Mouse (Mus musculus): ENCODE measurements at regions not wholly inside any gene's neighbourhood (a gene's known extent, or its start where the extent isn't known, plus 50 kb on each side); places are given as distances from the start of the nearest gene placed in this dataset.

- DNase-seq: no peak
These were observed 246.8 kb downstream of the Grpr start for GRCm38 (mm10) chrX:163302697-163303096.

DNA sequence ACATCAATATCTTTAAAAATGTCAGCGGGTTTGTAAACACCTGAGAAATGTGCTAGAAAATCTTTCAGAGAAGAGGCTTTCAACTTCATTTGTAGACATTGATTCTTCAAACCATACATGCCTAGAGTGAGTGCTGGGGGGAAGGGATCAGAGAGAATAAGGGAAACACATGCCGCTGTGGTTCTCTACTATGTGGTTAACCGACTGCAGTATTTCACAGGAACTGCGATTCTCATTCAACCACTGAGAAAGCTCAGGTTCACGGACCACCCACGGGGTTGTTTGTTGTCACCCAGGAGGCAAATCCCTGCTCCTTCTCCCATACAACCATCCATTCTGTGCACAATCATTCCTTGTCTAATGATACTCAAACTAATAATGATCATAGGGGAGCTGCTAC, 248.4 kb downstream of the Grpr start:
- DNase-seq: no peak

- DNase-seq: no peak
These were observed 252.4 kb downstream of the Grpr start for GRCm38 (mm10) chrX:163296956-163297628.

DNA sequence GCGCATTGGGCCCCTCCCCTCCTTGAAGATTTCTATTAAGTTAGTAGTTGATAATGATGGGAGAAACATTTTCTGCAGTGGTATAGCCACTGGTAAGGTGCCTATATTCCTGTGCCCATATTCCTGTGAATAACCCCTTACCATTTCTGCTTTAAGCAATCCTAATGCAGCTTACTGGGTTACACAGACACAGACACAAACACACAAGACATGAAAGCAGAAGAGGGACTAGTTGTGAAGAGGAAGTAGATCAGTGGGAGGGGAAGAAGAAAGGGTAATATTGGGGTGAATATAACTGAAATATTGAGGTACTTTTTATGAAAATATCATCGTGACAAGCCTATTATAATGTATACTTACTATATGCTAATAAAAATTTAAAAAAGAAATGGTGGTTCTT, 288.2 kb downstream of the Grpr start:
- DNase-seq: no peak

- DNase-seq: no peak
These were observed 288.6 kb upstream of the S100g start for GRCm38 (mm10) chrX:163253048-163253447.

DNA sequence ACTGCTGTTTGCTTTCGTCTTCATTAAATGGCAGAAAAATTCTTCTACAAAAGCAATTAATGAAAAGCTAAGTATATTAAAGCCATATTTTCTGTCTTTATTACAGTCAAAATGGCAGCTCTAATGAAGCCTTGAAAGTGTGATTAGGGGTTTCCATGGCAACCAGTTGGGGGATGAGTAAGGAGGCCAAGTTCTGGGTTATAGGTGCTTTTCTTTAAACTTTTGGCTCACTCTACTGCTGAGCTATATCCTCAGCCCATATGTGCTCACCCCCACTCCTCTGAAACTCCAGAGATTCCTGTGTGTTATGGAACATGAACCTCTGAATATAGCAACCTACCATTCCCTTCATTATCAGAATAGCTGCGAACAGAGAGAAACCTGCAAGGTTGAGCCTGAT, 240.9 kb upstream of the S100g start:
- no peak for DNase-seq

DNA sequence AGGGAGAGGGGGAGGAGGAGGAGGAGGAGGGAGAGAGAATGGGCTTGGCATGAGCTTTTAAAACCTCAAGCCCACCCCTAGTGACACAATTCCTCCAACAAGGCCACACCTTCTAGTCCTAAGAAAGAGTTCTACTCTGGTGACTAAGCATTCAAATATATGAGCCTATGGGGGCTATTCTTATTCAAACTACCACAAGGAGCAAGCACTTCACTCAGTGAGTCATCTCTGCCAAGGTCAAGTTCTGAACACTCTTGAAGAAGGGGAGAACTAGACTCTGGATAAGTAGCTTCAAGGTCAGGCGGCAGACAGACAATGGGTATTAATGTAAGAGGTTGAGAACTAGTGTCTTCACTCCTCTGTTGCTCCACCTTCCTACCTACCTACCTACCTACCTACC, 239.0 kb upstream of the S100g start:
- DNase-seq: no peak

DNA sequence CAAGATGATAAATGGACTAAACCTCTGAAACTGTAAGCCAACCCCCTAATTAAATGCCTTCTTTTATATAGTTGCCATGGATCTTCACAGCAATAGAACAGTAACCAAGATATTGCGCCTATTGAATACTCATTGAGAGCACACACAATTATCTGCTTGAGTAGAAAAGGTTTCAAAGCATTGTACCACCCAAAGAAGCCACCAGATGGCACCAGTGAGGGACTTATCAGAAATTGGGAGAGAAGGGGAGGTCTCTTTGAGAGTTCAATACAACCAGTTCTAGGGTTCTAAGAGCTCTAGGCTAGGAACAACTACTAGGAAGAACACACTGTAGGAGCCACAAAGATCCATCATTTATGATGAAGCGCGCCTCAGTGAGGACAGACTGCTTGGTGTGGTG, 217.2 kb upstream of the S100g start:
- DNase-seq: no peak

DNA sequence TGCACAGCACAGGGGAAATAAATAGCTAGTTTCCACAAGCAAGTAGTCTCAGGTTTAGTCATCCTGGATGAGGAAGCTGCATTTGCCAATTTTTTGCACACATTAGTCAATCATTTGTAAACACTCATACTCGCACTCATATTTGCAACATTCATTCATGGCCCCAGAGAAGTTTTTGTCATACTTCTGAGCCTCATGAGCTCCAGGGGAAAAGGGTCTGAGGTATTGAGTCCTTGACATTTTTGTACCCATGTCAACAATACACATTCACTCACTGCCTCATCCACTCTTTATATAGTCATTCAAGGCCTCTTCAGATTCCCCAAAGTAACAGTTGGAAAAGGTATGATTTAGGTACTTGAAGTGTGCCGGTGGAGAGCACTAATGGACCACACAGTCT, 200.4 kb upstream of the S100g start:
- no peak for DNase-seq

DNA sequence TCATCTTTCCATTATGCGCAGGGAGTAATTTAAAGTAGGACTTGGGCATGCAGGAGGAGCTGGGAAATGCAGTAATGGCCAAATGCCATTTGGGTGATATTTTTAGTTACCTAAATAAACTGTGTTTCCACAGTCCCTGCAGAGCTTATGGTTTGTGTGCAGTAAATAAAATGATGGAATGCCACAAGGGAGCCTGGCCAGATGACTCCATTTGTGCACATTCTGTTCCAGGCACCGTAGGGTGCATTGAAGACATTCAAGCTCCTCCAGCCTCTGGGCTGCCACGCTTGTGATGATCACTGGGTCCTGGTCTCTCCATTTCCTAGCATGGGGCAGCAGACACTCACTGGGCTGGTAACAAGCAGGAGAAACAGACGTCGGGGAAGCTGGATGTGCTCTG, 190.9 kb upstream of the S100g start:
- DNase-seq: peak; percentile 3

- DNase-seq: no peak
These were observed 187.6 kb upstream of the S100g start for GRCm38 (mm10) chrX:163151970-163152369.

GRCm38 (mm10) chrX:163144475-163144874, 180.1 kb upstream of the S100g start:
- DNase-seq: no peak

DNA sequence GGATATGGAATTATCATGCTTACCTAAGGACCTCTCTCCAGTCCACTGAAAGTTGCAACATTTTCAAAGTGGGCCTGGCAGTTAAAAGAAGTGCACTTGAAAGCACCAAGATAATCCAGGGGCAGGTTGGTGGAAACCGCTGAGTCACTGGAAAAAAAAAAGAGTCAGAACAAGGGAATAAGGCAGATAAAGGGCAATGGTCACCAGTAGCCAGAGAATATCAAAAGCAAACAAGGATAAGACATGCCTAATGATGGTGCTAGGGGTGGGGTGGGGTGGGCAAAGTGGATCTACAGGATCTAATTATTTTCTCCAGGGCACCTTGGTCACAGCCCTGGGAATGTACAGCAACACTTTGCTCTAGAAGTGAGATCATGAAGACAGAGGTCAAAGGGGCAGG, 175.1 kb upstream of the S100g start:
- DNase-seq: no peak

DNA sequence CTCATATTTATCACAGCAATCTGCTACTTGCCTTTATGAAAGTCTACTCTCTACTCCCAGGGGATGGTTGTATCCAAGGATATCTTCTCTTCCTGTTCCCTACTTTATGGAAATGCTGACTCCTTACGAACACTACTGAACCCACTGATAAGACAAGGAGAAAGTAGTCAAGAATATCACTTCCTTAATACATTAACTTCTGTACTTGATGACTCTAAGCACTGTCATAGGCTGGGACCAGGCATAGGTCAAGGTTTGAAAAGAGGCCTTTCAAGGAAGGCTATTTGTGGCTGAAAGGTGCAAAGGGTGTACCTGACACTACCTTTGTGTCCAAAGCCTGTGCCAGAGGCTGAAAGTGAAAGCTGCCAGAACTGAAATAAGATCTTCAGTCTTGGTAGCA, 164.2 kb upstream of the S100g start:
- DNase-seq: no peak

GRCm38 (mm10) chrX:163117681-163118393, 153.4 kb upstream of the S100g start:
- DNase-seq: no peak

GRCm38 (mm10) chrX:163117237-163117636, 152.8 kb upstream of the S100g start:
- no peak for DNase-seq

DNA sequence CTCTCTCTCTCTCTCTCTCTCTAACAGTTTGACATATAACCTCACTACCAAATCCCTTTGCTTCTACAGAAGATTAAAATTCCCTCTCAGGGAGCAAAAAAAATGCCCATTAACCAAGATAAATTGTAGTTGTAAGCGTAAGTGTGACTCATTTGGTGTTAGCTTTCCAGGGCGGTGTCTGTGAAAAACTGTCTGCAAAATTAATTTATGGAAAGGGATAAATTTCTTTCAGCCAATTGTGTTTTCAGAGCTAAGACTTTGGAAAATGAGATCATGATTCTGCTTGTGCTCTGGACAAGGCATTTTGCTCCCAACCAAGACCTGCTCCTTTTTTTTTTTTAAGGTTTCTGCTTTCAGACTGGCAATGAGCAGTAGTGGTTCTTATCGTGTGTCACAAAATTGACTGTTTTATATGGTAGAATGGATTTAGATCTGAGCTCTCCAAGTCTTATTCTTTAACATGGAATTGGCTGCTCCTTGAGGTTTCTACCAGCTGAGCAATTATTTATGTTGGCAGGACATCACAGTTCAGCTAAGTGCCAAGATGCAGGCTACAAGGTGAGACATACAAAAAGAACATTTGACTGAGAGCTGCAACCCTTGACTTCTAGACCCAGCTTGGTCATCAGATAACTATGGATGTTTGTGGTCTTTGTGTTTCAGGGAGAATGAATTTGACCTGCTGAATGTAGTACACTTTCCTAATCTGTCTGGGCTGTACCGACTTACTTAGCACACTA, 130.8 kb upstream of the S100g start:
- no peak for DNase-seq
